Mouse (Mus musculus) gastrocnemius, postnatal 14 days (tissue): ENCODE measurements around the gene Sh3bp5l. TPM values are rescaled to one million over a fixed set of nuclear protein-coding genes. Genes with fewer than 3 reads are reported as not detected.
"Not testable (repeated sequence)": the region's sequence is repeated elsewhere in the genome, so short reads cannot be mapped to it uniquely, and the experiment has no call there.

Experiments used
- DNase-seq: peaks from one replicate; pipeline ENCODE4 v3.0.0; 2021; ENCODE audit warnings: mixed read lengths
- intact Hi-C: fragments of 180-260 bp; cut with DNase I; formaldehyde crosslinking; loops from one replicate; pipeline ENCODE4 v1.15.1; 2025; ENCODE audit warnings: low total_unique reads
- long read RNA-seq, 2 experiments: library from polyadenylated mRNA; stranded (forward); transcript quantifications; one replicate each; pipeline ENCODE4 v2.0.0; 2021
- total RNA-seq, 2 experiments: library from RNA; stranded (reverse); gene quantifications; 2 replicates each; pipeline ENCODE4 v1.2.3; 2021

Sh3bp5l gene
- total RNA-seq = 10 to 100 TPM; 22.9 to 26.2 TPM
- long read RNA-seq, experiment 1, transcript Sh3bp5l-202 (7 exons, 3,016 nt) = minor isoform, 10 of 57 reads
- long read RNA-seq, experiment 1, transcript Sh3bp5l-201 (7 exons, 2,977 nt) = major isoform, 39 of 57 reads
- long read RNA-seq, experiment 1, partial matches to known transcripts = 2 of 57 reads
- long read RNA-seq, experiment 1, other reads (novel, unspliced or antisense) = 6 of 57 reads
- long read RNA-seq, experiment 2, transcript Sh3bp5l-201 (7 exons, 2,977 nt) = major isoform, 50 of 67 reads
- long read RNA-seq, experiment 2, transcript Sh3bp5l-202 (7 exons, 3,016 nt) = minor isoform, 5 of 67 reads
- long read RNA-seq, experiment 2, partial matches to known transcripts = 7 of 67 reads
- long read RNA-seq, experiment 2, other reads (novel, unspliced or antisense) = 5 of 67 reads

- intact Hi-C loops = no loop called here
- DNase-seq = peak; percentile 90
These were observed at the start of gene Sh3bp5l, which contains the start of gene Zfp672 for GRCm38 (mm10) chr11:58330276-58331148. Sh3bp5l (plus strand) TSS chr11:58330724. Zfp672 (minus strand) TSS chr11:58330339.

GRCm38 (mm10) chr11:58281970-58282496, 48.5 kb upstream of the Sh3bp5l start:
- intact Hi-C loops = no loop called here
- DNase-seq = no peak

- intact Hi-C loops = no loop called here
These were observed 48.0 kb upstream of the Sh3bp5l start for GRCm38 (mm10) chr11:58282518-58282917.

GRCm38 (mm10) chr11:58289992-58290682, 40.4 kb upstream of the Sh3bp5l start:
- DNase-seq = no peak
- intact Hi-C loops = no loop called here

More at GRCm38 (mm10) chr11:58282518-58282917, 48.0 kb upstream of the Sh3bp5l start:
- DNase-seq = no peak

GRCm38 (mm10) chr11:58290812-58291211, 39.7 kb upstream of the Sh3bp5l start:
- no peak for DNase-seq
- intact Hi-C loops = no loop called here

GRCm38 (mm10) chr11:58292791-58293190, 37.7 kb upstream of the Sh3bp5l start:
- DNase-seq = no peak
- intact Hi-C loops = no loop called here

- intact Hi-C loops = no loop called here
- DNase-seq = no peak
These were observed 33.1 kb upstream of the Sh3bp5l start for GRCm38 (mm10) chr11:58297396-58297795.

GRCm38 (mm10) chr11:58301057-58301456, 29.5 kb upstream of the Sh3bp5l start:
- intact Hi-C loops = no loop called here
- DNase-seq = peak; percentile 44

GRCm38 (mm10) chr11:58301837-58302754, 28.4 kb upstream of the Sh3bp5l start:
- intact Hi-C loops = no loop called here
- DNase-seq = peak; percentile 89

- no peak for DNase-seq
These were observed 27.6 kb upstream of the Sh3bp5l start for GRCm38 (mm10) chr11:58302774-58303445.

GRCm38 (mm10) chr11:58303594-58303993, 26.9 kb upstream of the Sh3bp5l start:
- DNase-seq = no peak
- intact Hi-C loops = no loop called here

More at GRCm38 (mm10) chr11:58302774-58303445, 27.6 kb upstream of the Sh3bp5l start:
- intact Hi-C loops = no loop called here

GRCm38 (mm10) chr11:58305299-58305698, 25.2 kb upstream of the Sh3bp5l start:
- DNase-seq, intact Hi-C loops: not testable (repeated sequence)

GRCm38 (mm10) chr11:58306860-58307308, 23.6 kb upstream of the Sh3bp5l start, which contains the start of gene Zfp692:
Zfp692 (plus strand) TSS chr11:58307069.
- intact Hi-C loops = no loop called here
- peak; percentile 96 for DNase-seq

GRCm38 (mm10) chr11:58307411-58308080, 23.0 kb upstream of the Sh3bp5l start:
- intact Hi-C loops = no loop called here
- peak; percentile 52 for DNase-seq

GRCm38 (mm10) chr11:58308661-58309060, 21.9 kb upstream of the Sh3bp5l start:
- no peak for DNase-seq
- intact Hi-C loops = no loop called here

GRCm38 (mm10) chr11:58314069-58314468, 16.5 kb upstream of the Sh3bp5l start:
- intact Hi-C loops = no loop called here

GRCm38 (mm10) chr11:58315536-58316168, 14.9 kb upstream of the Sh3bp5l start:
- intact Hi-C loops = no loop called here
- DNase-seq = no peak

More at GRCm38 (mm10) chr11:58314069-58314468, 16.5 kb upstream of the Sh3bp5l start:
- no peak for DNase-seq
